Mouse (Mus musculus) testis, adult 2 months (tissue): Measurements from ENCODE around the gene Bclaf1. TPM values are rescaled to one million over a fixed set of nuclear protein-coding genes. Genes with fewer than 3 reads are reported as not detected.

ENCODE experiments used
- H3K27ac ChIP-seq: fragments of 200-500 bp; 2 replicates; pipeline ENCODE4 v1.5.1; 2012; ENCODE audit warnings: low read depth, low read length; ENCODE audit not compliant: control insufficient read depth, insufficient read depth
- H3K27me3 ChIP-seq: fragments of 200-500 bp; 2 replicates; pipeline ENCODE4 v1.6.1; 2012; ENCODE audit warnings: mild to moderate bottlenecking, low read length, moderate library complexity; ENCODE audit not compliant: control insufficient read depth, insufficient read depth
- H3K36me3 ChIP-seq: fragments of 200-500 bp; 2 replicates; pipeline ENCODE4 v1.6.1; 2012; ENCODE audit warnings: mild to moderate bottlenecking, low read length; ENCODE audit not compliant: control insufficient read depth, insufficient read depth
- H3K4me1 ChIP-seq: fragments of 200-500 bp; 2 replicates; pipeline ENCODE4 v1.6.1; 2012; ENCODE audit warnings: low read length; ENCODE audit not compliant: control insufficient read depth, insufficient read depth
- H3K4me3 ChIP-seq: fragments of 200-500 bp; 2 replicates; pipeline ENCODE4 v1.5.1; 2012; ENCODE audit warnings: low read depth, mild to moderate bottlenecking, low read length, moderate library complexity, mixed read lengths; ENCODE audit not compliant: control insufficient read depth
- CTCF ChIP-seq: fragments of 200-500 bp; IDR thresholded peaks from 2 replicates; pipeline ENCODE4 v1.5.1; 2012; ENCODE audit warnings: low read depth, mild to moderate bottlenecking, inconsistent platforms, low read length, moderate library complexity; ENCODE audit not compliant: control insufficient read depth, insufficient read depth, insufficient replicate concordance
- POLR2A ChIP-seq: fragments of 200-500 bp; IDR thresholded peaks from 2 replicates; pipeline ENCODE4 v1.6.1; 2012; ENCODE audit warnings: low read depth, mild to moderate bottlenecking, inconsistent platforms, low read length, moderate library complexity; ENCODE audit not compliant: control insufficient read depth
- polyA plus RNA-seq: library from polyadenylated mRNA; depleted of rRNA; stranded (reverse); fragments of >200 nt; gene quantifications from 2 replicates; pipeline ENCODE4 v1.2.3, GENCODE M21; 2012

The Bclaf1 gene
- polyA plus RNA-seq, 1 experiment = 17.9 TPM

DNA sequence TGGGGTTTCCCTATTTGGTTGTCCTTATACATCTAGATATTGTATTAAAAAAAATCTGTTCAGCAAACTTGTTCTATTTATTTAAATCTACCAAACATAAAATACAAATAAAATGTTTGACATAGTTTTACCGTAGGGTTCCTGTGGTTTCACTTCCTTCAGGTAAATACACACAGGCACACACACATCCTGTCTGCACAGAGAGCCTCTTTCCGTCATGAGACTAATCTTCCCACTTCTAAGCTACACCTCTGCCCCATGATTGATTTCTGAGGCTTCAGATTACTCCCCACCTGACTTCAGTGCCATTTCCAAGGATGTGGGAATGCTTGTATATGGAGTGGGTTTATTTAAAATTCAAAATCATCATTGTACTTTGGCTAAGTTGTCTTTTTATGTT lies 30.8 kb upstream of the Bclaf1 start:
- no peaks in the 10 kb centered on the region for H3K4me1 ChIP-seq
- TF ChIP-seq POLR2A (no peak), CTCF (no peak)
- H3K27ac ChIP-seq = no peak overlapping the region
- H3K4me3 ChIP-seq = no peak overlapping the region
- H3K36me3 ChIP-seq = no peaks in the 10 kb centered on the region; the same call in 1 of the 2 replicates
- H3K27me3 ChIP-seq = no peaks in the 10 kb centered on the region

DNA sequence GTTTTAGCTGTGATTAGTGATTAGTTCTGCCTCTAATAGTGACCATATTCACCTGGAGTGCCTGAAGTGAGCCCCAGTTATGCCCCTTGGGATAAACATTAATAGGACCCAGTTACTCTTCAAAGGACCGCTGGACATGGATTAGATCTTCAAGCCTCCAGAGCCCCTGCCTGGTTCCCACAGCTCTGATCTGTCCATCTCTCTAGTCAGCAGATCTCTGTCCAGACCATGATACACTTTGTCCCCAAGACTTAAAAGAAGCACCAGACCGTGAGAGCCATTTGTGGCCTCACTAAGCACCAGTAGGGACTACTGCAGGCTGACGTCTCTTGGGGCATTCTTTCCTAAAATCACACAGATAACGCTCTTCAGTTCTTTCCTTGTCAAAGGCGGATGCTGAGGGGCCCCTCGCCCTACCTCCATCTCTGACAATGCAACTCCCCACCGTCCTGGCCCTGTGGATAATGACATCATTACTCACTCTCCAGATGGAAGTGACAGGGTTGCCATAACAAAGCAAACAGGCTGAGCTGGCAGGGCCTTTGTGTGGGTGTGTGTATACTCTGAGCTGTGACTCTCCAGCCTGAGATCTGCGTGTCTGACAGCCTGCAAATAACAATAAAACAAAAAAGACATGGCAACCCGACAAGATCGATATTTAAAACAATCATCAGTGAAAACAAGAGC lies 26.8 kb upstream of the Bclaf1 start:
- H3K27me3 ChIP-seq = no peaks in the 10 kb centered on the region
- TF ChIP-seq CTCF (no peak), POLR2A (no peak)
- H3K36me3 ChIP-seq = no peaks in the 10 kb centered on the region
- no peaks in the 10 kb centered on the region for H3K4me1 ChIP-seq
- no peak overlapping the region for H3K4me3 ChIP-seq
- no peak overlapping the region for H3K27ac ChIP-seq

DNA sequence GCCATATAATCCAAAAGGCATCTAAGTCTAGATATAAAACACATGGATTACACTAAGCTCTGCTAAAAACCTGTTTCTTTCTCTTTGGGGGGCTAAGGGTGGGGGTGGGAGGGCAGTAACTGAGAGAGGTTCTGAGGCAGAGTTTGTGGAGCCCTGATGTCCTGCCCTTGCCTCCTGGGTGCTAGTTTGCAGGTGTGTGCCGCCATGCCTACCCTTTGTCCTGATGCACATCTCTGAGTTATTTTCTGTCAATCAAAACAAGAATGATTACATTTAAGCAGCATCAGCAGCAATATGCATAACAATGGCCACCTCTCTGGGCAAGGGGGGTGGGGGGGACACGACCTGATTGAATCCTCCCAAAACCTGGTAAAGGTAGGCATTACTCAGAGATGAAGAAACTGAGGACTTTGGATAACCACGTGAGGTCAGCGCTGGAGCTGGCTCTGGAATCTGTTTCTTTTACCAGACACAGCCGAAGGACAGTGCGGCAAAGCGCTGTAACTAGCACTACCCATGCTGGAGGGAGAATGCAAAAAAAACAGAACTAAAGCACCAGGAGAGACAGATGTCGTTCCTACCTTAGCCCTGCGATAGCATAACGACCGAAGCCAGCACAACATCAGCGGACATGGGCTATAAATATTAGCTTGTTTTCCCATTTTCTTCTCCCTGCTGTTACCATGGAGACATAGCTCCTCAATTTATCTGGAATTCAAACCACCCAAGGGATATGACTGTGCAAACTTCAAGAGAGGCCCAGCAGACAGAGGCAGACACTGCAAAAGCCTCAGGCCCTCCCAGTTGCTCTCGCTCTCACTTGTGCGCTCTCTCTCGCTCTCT lies 26.1 kb upstream of the Bclaf1 start:
- no peak for TF ChIP-seq CTCF
- TF ChIP-seq POLR2A = no peak
- Histone ChIP-seq H3K27me3 (no peaks in the 10 kb centered on the region), H3K27ac (no peak overlapping the region), H3K4me3 (no peak overlapping the region), H3K4me1 (no peaks in the 10 kb centered on the region; the same call in 1 of the 2 replicates), H3K36me3 (no peaks in the 10 kb centered on the region)

DNA sequence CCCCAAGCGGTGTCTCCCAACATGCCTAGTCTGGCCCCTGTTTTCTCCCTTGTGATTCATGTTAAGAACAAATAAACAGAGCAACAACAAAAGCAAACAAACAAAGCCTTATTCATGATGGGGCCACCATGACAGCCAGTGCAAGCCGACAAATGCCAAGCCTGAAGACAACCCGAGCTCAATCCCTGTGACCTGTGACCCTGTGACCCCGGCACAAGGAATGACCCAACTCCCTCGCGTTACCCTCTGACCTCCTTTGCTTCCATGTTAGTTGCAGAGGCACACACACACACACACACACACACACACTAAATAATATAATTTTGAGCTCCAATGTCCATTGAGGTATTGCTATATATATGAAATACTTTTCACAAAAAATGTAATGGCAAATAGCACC lies 24.9 kb upstream of the Bclaf1 start:
- H3K27me3 ChIP-seq = no peaks in the 10 kb centered on the region
- H3K4me3 ChIP-seq = no peak overlapping the region
- TF ChIP-seq CTCF = no peak
- TF ChIP-seq POLR2A = no peak
- H3K4me1 ChIP-seq = no peaks in the 10 kb centered on the region; the same call in 1 of the 2 replicates
- H3K36me3 ChIP-seq = no peaks in the 10 kb centered on the region
- H3K27ac ChIP-seq = no peak overlapping the region

DNA sequence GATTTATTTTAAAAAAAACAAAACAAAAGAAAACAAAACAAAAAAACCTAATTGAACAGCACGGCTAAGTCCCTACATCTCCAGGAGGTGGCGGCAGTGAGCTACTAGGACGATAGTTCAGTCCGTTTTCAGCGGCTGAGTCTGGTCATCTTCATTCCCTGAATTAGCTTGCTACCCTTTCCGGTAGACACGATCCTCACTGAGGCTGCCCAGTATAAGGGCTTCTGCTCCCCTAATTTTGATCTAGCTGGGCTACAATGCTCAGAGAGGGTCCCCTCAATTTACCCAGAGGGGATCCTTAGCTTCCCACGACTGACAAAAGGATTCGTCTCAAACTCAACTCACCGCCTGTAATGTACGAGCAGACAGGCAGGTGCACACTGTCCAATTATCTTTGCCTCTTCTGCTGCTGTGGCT lies 21.8 kb upstream of the Bclaf1 start:
- no peak for TF ChIP-seq POLR2A
- peak; percentile 77; the same call in 1 of the 2 replicates for TF ChIP-seq CTCF
- no peaks in the 10 kb centered on the region for H3K27me3 ChIP-seq
- no peak overlapping the region for H3K27ac ChIP-seq
- H3K4me3 ChIP-seq = peak overlapping the region; percentile 12
- H3K36me3 ChIP-seq = no peaks in the 10 kb centered on the region
- H3K4me1 ChIP-seq = peaks cover 2% of the 10 kb centered on the region; the same call in 1 of the 2 replicates

DNA sequence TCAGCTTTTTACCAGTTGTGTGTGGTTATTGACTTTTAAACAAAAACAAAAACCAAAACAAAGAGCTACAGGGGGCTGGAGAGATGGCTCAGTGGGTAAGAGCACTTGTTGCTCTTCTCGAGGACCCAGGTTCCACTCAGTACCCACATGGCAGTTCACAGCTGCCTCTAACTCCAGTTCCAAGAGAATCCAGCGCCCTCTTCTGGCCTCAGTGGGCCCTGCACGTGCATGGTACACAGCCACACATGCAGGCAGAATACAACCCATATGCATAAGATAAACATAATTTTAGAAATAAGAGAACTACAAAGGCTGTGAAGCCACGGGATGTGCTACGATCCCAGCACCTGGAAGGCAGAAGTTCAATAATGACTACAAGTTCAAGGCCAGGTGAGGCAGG lies 16.3 kb upstream of the Bclaf1 start:
- Histone ChIP-seq H3K27me3 (no peaks in the 10 kb centered on the region), H3K27ac (no peak overlapping the region), H3K4me1 (0 out of 2 replicates have a peak, but pooled peaks cover 2% of the 10 kb centered on the region), H3K4me3 (no peak overlapping the region), H3K36me3 (no peaks in the 10 kb centered on the region)
- no peak for TF ChIP-seq POLR2A
- TF ChIP-seq CTCF = peak; percentile 55; the same call in 1 of the 2 replicates
